Mouse (Mus musculus): ENCODE measurements at regions not wholly inside any gene's neighbourhood (a gene's known extent, or its start where the extent isn't known, plus 50 kb on each side); places are given as distances from the start of the nearest gene placed in this dataset.

DNA sequence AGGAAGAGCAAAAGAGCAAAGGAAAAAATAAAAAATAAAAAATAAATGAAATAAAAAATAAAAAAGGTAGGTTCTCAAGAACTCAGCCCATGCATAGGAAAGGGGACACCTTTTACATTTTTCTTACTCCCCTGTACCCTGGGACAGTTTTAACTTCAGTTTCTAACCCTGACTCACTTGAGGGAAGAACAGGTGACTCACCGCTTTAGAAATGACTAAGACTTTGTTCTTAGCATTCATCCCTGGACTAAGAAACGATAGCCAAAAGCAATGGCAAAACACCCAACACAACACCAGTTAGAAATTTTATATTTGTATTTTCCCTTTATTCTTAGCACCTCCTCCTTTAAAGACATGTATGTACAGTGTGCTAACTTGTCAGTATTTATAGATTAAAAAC is 161.5 kb upstream of the Samsn1 start:
- DNase-seq (ENCODE audit: low read depth, low spot score) = no peak

DNA sequence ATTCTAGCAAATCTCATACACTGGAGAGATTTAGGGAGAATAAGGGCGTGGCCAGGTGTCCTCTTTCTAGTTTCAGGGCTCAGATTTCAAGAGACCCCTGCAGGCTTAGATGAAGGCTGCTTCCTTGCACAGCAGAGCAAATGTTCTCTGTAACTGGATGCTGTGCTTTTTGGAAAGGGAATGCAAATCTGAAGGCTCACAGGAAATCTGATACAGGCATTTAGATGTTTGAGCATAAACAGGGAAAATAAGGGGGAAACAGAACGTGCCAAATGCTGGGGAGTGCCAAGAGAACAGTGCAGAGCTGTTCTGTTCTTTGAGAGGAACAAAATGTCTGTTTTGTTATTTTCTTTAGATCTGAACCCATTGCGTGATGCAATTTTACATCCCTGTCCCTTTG is 161.0 kb upstream of the Samsn1 start:
- DNase-seq (ENCODE audit: low read depth, low spot score) = peak; percentile 37

DNA sequence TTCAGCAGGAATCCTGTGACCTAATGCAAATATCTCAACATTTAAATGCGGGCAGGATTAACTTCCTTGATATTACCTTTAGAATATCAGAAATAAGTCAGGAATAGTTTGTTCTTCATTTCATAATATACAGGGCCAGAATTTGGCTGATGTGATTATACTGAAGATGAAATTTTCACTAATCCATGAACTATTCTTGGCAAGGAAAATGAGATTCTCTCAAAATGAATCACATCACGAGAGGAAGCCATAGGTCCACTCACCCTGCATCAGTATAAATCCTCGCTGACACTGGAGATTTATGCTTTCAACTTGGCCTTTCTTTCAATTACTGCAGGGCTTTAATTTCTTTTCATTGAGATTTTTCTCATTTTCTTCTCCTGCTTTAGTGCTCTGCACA is 159.5 kb upstream of the Samsn1 start:
- DNase-seq (ENCODE audit: low read depth, low spot score) = no peak

DNA sequence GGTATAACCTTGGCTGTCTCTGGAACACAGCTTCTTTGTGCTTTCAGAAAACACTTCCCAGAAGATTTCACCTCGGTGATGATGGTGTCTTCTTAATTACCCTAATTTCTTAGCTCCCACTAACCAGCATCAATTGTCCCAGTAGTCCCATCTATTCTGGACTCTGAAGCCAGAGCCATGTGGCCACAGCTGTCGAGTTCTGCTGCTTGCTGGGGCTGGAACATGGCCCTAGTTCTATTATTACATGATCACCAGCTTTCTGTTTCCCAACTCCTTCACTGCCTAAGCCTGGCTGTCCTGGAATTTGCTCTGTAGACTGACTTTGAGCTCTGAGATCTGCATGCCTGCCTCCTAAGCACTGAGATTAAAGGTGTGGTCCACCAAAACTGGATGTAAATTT is 145.6 kb upstream of the Samsn1 start:
- no peak for DNase-seq (ENCODE audit: low read depth, low spot score)

- peak; percentile 17 for DNase-seq (ENCODE audit: low read depth, low spot score)
Observed at GRCm38 (mm10) chr16:76160879-76161278, 138.8 kb upstream of the Samsn1 start.

- no peak for DNase-seq (ENCODE audit: low read depth, low spot score)
Observed at GRCm38 (mm10) chr16:76158585-76158984, 136.5 kb upstream of the Samsn1 start.

DNA sequence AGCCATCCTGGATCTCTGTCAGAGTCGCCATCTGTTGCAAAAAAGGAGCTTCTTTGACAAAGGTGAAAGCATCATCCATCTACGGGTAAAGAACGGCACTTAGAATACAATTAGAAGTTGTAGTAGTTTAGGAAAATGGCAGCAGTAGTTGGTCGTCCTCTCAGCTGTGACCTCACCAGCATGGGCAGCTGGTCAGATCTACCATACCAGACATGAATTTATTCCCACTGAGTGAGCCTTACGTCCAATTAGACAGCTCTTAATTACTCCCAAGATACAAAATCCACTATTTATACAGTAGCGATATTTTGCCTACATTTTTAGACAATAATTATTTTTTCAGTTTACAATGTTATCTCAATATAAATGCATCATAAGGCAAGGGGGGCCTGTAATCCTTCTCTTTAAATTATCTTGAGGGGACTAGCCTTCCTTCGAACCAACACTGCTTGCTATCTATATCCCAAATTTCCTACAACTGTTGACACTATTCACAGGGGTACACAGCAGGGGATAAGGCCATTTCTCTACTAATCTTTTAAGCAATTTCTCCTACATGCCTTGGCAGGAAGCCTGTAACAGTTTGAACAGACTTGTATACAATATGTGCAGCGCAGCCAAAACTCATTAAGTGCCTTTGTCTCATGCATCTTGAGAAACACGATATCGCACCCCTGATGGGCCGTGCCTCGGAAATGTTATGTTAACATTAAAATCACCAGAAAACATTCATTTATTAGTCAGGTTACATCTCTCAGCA is 131.9 kb upstream of the Samsn1 start:
- peak; percentile 21 for DNase-seq (ENCODE audit: low read depth, low spot score)

DNA sequence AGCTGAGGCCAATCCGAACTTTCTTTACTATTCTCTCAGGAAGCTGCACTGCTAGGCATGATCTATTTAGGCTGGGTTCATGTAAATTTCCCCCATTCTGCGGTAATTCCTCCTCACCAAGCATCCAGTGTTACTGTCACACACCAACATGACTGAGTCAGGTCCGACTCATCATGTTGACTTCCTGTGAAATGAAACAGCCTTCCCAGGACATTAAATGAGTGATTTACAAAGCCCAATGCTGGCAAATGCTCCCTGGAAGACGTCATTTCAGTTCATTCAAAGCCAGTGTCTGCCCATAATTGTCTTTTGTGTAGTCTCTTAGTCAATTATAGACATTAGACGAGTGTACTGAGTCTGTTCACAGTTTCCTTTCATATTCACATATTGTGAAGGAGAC is 127.5 kb upstream of the Samsn1 start:
- DNase-seq (ENCODE audit: low read depth, low spot score) = no peak

DNA sequence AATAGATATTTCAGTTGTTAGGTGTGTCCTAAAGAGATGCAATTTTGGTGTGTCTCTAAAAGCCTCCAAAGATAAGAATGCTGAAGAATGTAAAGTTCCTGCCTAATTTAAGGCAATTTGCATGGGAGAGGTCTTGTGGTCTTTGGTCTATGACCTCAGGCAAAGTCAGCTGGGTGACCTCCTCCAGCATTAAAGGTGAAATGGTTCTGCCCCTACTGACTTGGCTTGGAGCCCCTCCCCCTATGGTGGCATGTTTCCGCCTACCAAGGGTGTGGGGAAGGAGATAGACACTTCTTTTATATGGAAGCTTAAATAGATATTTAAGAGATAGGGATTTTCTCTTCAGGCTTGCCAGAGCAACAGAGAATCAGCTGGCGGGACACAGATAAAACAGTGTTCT is 111.8 kb upstream of the Samsn1 start:
- no peak for DNase-seq (ENCODE audit: low read depth, low spot score)

- no peak for DNase-seq (ENCODE audit: low read depth, low spot score)
Observed at GRCm38 (mm10) chr16:76130486-76130885, 108.4 kb upstream of the Samsn1 start.

DNA sequence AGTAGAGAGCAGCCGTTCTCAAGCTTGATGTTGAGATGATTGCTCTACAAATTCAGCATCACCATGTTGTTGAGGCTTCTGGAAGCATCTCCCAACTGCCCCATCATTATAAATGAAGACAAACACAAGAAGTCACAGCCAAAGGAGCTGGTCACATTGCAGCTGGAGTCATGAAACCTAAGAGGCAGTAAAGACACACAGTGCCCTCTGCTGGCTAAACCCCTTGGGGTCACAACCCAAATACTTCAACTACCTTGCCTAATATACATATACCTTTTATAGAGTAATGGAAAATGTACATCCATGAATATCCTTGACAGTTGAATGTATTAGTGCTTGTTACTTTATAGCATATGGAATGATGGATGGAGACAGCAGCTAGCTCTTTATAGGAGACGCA is 107.9 kb upstream of the Samsn1 start:
- no peak for DNase-seq (ENCODE audit: low read depth, low spot score)

DNA sequence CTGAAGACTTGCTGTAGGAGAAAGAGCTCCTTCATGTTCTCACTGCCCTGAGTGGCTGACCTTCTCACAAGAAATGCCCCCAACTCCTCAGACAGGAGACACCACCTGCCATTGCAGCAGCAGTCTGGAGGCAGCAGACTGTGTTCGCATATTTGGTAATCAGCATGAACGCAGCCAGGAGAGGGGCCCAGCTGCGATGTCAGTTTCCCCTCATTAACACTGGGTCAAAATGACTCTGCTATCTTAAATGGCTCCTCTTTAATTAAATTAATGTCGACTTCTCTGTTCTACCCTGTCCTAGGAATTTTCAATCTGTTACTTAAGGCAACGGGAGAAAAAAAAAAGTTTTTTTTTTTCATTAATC is 100.9 kb upstream of the Samsn1 start:
- no peak for DNase-seq (ENCODE audit: low read depth, low spot score)

DNA sequence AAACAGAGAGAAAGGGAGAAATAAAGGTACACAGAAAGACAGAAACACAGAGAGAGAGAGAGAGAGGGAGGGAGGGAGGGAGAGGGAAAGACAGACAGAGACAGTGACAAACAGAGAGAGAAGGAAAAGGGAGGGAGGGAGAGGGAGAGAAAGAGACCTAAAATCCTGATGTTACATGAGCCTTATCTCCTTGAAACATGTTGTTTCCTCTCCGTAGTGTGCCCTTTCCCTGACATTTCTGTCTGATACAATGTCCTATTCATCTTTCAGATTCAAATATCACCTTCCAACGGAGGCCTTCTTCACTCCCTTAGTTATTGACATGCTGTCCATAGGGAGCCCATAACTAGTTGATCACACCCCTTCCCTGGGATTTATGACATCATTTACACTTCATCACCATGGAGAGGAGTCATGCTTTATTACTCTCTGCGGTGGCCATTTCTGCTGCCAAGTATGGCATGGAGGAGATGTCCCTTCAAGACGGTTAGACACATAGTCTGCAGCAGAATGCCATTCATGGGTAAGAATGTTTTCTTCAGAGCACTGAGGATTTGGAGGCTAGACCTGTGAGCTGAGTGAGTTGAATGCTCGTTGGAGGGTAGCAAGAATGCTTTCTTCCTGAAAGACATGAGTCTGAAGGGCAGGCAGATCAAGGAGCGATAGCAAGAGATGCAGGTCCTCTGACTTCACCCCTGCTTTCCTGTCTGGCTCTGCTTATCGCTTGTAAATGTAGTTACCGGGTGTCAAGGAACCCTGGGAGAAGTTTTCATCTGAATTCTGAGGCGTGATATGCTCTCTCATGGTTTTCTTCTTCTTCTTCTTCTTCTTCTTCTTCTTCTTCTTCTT is 100.3 kb upstream of the Samsn1 start:
- peak; percentile 12 for DNase-seq (ENCODE audit: low read depth, low spot score)

DNA sequence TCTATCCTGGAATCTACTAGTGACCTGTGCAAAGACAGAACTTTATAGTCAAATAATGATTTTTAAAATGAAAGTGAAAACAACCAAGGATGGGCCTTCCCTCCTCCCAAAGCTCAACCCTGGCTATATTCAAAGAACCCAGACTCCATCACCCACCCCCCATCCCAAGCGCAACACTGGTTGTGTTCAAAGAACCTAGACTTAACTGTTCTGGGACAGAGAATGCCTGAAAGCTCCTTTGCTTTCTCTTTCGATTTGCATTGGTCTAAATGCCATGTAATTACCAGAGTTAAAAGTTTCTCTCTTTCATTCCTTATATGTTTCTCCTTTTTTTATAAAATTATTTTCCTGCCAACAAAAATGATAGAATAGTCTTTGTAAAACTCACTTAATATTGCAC is 98.6 kb upstream of the Samsn1 start:
- DNase-seq (ENCODE audit: low read depth, low spot score) = no peak

GRCm38 (mm10) chr16:76110383-76110782 is 88.3 kb upstream of the Samsn1 start:
- DNase-seq (ENCODE audit: low read depth, low spot score) = no peak

DNA sequence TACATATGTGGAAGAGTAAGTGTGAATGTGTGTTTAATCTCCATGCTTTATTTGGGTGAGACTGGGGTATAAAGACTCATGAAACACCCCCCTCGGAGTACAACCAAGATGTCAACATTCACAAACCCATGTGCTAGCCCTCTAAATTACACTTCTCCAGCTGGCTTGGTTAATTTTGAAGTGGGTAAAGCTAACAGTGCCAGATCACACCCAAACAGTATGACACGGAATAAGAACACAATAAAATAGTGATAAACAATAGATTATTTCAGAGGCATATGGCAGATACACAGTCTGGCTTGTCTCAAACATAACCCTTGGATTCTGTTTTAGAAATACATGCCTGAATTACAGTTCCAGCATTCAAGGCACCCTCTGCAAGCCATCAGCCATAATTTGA is 86.4 kb upstream of the Samsn1 start:
- no peak for DNase-seq (ENCODE audit: low read depth, low spot score)

GRCm38 (mm10) chr16:76104673-76105072 is 82.6 kb upstream of the Samsn1 start:
- DNase-seq (ENCODE audit: low read depth, low spot score) = no peak

DNA sequence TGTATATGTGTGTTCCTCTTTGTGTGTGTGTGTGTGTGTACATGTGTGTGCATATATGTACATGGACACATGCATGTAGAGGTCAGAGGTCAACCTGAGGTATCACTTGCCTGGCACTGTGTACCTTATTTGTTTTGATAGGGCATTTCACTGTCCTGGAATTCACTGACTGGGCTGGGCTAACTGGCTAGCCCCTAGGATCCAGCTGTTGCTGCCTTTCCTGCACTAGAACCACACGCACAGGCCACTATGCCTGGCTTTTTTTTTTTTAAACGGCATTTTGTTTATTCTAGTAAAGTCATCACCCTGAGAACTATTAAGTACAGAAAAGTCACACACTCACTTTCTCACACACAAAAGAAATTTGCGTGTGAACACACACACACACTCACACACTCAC is 79.7 kb upstream of the Samsn1 start:
- no peak for DNase-seq (ENCODE audit: low read depth, low spot score)

DNA sequence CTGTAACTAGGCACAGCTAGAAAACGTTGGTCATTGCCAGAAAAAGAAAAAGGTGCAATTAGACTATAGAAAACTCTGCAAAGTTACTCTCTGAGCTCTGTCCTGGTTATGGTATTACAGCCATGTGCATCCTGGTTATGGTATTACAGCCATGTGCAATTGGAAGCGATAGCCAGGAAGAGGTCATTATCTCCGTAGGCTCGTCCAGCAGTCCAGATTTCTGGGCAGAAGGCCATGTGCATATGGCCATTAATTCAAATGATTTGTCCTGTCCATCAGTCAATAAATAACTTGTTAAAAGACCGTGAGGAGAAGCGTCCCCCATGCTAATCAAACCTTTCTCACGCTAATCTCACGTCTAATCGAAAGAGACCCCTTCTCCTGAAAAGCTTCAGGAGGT is 75.7 kb upstream of the Samsn1 start:
- DNase-seq (ENCODE audit: low read depth, low spot score) = no peak

- DNase-seq (ENCODE audit: low read depth, low spot score) = no peak
Observed at GRCm38 (mm10) chr16:76096363-76096762, 74.3 kb upstream of the Samsn1 start.

DNA sequence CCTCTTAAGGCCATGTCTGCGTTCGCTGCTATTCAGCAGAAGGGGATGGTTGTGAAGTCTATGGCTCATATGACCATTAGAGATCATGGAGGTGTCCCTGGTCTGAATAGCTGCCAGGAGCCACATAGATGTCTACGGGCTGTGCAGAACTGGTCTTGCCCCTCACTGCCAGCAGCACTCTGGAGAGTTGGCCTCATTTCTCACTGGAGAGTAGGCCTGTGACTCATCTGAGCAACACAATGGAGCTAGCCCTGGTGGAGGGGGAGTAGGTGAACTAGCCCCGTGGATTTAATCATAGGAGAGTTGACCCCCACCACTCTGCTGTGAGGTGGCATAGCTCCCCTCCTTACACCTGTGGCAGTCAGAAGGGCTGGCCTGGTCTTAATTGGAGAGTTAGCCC is 63.3 kb upstream of the Samsn1 start:
- no peak for DNase-seq (ENCODE audit: low read depth, low spot score)

- no peak for DNase-seq (ENCODE audit: low read depth, low spot score)
Observed at GRCm38 (mm10) chr16:76082465-76082864, 60.4 kb upstream of the Samsn1 start.
